Mouse (Mus musculus): ENCODE measurements around the gene Alg9.

Gene Alg9

DNA sequence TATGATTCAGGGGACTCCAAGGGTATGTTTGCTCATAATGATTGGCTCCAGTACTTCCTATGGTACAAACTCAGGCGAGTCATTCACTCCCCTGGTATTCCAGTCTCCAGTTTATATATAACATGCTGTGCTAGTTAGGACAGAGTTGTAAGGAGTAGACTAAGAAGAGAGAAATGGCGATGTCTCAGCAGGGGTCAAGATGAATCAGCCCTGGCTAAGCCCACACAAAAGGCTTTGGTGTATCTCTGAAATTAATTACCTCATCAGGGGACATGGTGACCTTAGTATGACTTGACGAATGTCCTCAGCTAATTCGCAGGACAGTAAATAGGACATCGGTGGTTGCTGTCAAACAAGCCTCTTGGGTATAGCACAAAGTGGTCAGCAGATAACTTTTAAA, 18.1 kb upstream of the Alg9 start:
- in situ Hi-C loops (cut with MboI, MseI): no loop called here

GRCm38 (mm10) chr9:50761520-50762243, 13.1 kb upstream of the Alg9 start:
- in situ Hi-C loops (cut with MboI, MseI): loop anchor here (10.0 kb wide), 1 partner anchor 1707 kb away; the partner anchor contains the start of gene Zw10

- in situ Hi-C loops (cut with MboI, MseI): loop anchor here (10.0 kb wide), 1 partner anchor 1709 kb away; the partner anchor contains the start of gene Zw10
These were observed 11.5 kb upstream of the Alg9 start for GRCm38 (mm10) chr9:50763331-50763730.

- in situ Hi-C loops (cut with MboI, MseI): loop anchor here (5.0 to 10.0 kb wide), 2 partner anchors 70 to 1713 kb away; partner anchors contain the start of gene Zw10
These were observed 7.2 kb upstream of the Alg9 start for GRCm38 (mm10) chr9:50767531-50768106.

DNA sequence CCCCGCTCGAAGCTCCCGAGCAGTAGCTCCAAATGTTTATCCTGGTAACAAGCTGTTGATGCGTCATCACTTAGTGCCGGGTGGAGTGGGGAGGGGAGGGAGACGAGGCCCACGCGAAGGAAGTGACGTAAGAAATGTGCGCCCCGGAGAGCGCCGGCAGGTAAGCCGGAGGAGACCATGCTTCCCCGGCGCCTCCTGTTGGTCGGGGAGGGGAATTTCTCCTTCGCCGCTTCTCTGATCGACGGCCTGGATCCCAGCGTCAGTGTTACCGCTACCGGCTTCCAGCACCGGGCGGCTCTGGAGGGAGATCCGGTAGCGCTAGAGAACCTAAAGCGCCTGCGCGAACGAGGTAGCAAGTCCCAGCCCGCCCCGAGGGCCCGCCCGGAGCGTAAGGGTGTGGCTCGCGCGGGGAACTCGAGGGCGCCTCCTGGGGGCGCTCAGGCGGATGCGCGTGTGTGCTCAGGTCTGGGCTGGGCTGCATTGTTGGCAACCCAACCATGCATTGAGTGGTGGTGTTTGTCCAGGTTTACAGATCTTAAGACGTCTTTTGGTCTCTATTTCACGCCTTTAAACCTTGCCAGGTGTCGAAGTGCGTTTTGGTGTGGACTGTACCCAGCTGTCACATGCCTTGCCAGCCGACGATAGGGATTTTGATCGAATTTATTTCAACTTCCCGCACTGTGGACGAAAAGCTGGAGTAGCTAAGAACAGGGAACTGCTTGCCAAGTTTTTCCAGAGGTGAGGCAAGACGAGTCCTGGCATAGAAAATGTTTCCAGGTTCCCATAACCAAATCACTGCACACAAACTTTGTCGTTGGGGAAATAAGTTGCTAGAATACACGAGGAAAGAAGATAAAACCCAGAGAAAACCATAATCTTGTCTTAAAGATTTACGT, 6.5 kb upstream of the Alg9 start, which contains the start of gene Fdxacb1:
Gene Fdxacb1, plus strand, starts transcription at position 130 of the 896 bp plus-strand sequence.
- in situ Hi-C loops (cut with MboI, MseI): loop anchor here (5.0 to 10.0 kb wide), 2 partner anchors 71 to 1714 kb away; partner anchors contain the start of gene Zw10

- in situ Hi-C loops (cut with MboI, MseI): no loop called here
These were observed 4.8 kb upstream of the Alg9 start for GRCm38 (mm10) chr9:50770011-50770410.

DNA sequence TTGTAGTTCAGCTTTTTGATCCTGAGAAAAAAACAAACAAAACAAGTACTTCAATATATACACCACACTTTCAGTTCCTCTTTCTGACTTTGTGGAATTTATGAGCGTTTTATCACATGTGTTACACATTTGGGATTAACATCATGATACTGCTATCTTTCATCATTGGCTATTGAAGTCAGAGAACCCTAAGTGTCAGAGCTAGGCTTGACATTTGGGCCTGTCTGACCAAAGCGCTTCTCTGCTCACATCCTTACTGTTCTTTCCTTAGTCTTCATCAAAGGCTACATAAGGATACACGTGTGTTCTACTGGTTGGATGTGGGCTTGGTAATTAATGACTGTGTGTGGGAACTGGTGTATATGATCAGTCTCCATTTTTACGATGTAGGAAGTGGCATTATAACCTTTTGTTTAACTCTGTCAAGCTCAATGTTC, 775 bp upstream of the Alg9 start:
- in situ Hi-C loops (cut with MboI, MseI): no loop called here

GRCm38 (mm10) chr9:50775662-50776126, 875 bp downstream of the Alg9 start:
- in situ Hi-C loops (cut with MboI, MseI): no loop called here

DNA sequence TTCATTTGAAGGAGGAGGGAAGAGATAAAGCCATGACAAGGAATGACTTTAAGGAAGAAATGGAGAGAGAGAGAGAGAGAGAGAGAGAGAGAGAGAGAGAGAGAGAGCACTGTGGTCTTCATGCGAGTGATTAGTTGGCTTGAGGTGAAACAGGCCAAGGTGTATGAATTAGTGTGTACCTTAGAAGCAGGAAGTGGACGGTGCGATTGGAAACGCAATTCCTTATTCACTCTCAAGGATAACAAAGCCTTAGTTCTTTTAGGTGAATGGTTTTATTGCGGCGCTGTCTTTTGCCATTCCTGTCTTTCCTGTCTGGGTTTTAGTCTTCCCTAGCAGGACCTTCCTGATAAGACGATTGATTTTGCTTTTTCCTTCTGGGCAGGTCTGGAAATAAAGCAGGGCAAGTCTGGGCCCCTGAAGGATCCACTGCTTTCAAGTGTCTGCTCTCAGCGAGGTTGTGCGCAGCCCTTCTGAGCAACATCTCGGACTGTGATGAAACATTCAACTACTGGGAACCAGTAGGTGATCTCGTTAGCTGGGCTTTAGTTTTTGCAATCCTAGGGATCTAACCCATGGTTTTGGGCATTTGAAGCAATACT, 1.4 kb downstream of the Alg9 start:
- in situ Hi-C loops (cut with MboI, MseI): no loop called here

DNA sequence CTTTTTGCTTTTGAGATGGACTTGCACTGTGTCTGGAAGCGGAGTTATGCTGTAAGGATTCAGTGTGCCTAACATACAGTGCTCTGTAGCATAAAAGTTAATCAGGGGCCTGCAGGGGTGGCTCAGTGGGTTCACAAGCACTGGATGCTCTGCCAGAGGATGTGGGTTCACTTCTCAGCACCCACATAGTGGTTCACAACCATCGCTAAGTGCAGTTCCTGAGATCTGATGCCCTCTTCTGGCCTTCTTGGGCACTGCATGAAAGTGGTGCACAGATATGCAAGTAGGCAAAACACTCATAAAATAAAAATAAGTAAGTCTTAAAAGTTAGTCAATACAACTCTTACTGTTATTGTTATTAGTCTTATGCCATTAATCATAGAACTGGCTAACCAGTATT, 7.3 kb downstream of the Alg9 start:
- in situ Hi-C loops (cut with MboI, MseI): loop anchor here (10.0 kb wide), 1 partner anchor 213 kb away; no protein-coding TSS in a partner anchor

GRCm38 (mm10) chr9:50795266-50795665, 20.4 kb downstream of the Alg9 start:
- in situ Hi-C loops (cut with MboI, MseI): no loop called here

GRCm38 (mm10) chr9:50796776-50797175, 22.0 kb downstream of the Alg9 start:
- in situ Hi-C loops (cut with MboI, MseI): no loop called here

GRCm38 (mm10) chr9:50797641-50798040, 22.8 kb downstream of the Alg9 start:
- in situ Hi-C loops (cut with MboI, MseI): no loop called here

DNA sequence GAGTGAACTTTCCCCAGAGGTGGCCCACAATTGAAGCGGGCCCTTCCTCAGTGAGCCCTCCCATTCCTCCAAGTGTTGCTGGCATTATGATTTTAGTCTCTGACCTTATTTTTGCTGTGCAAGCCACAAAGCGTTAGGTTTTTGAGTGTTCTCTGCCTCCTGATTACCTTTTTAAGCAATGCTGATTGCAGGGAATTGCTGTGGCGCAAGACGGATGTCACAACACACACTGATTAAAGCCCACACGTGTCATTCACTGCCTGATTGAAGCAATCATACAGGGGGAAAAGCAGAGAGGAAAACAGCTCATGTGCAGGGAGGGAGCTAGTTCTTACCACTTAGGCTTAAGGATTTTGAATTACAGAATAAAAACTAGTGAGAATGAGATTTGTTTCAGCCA, 23.5 kb downstream of the Alg9 start:
- in situ Hi-C loops (cut with MboI, MseI): no loop called here

- in situ Hi-C loops (cut with MboI, MseI): no loop called here
These were observed 26.2 kb downstream of the Alg9 start for GRCm38 (mm10) chr9:50800985-50801384.

DNA sequence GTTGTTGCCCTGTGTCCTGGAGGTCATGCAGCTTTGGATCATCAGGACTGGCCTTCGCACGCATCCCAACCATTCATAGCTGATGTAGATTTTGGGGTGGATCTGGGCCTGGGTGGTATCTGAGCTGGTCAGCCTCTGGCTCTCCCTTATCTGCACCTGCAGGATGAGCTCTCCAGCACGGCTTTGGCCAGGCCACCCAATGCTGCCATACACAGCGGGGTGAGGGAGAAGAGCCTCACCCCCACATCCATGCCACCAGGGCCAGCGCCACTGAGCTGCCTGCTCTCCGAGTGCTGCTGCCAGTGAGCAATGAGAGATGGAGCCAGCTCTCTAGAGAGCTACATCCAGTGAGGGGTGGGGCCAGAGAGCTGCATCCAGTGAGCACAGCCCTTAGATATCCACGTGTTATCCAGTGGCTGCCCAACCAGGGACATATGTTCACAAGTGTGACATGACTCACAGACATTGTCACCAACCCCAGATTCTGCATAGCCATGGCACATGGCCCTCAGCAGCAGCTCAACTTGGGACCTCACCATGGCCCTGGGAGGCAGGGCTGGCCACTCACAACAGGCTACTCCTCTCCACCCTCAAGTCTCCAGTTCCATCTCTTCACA, 28.3 kb downstream of the Alg9 start:
- in situ Hi-C loops (cut with MboI, MseI): no loop called here

DNA sequence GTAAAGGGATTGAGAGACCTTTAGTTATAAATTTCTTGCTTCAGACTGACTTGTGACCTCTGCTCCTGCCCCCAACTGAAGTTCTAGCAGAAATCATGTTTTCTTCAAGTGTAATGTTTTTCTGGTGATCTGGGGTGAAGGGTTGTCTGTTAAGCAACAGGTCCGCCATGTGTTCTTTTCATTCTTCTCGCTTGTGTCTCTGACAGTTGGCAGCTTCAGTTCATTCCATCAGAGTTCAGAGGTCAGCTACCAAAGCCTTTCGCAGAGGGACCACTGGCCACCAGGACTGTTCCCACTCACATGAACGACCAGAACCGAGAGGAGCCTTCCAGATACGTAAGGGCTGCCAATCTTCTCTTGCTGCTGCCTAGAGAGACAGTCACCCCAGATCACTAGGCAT, 33.7 kb downstream of the Alg9 start:
- in situ Hi-C loops (cut with MboI, MseI): no loop called here

DNA sequence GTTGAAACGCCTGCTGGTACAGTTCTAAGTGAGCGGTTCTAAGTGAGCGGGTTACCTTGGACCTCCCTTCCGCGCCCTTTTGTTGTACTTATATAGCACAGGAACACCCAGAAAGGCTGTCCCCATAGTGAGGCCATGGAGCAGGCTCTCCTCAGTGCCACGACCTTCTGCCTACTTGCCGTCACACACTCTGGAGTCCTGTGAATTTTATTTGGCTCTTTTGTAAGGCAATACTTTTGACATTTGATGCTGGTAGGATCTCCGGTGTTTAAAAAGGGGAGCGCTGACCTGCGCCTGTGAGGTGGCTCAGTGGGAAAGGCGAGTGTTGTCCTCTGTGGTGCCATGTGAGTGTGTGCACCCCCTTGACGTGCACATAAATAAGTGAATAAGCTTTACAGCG, 34.3 kb downstream of the Alg9 start:
- in situ Hi-C loops (cut with MboI, MseI): no loop called here

- in situ Hi-C loops (cut with MboI, MseI): loop anchor here (5.0 kb wide), 1 partner anchor 41 kb away; no protein-coding TSS in a partner anchor
These were observed 36.4 kb downstream of the Alg9 start for GRCm38 (mm10) chr9:50811187-50811586.

- in situ Hi-C loops (cut with MboI, MseI): loop anchor here (5.0 kb wide), 1 partner anchor 41 kb away; no protein-coding TSS in a partner anchor
These were observed 36.9 kb downstream of the Alg9 start for GRCm38 (mm10) chr9:50811746-50812145.

DNA sequence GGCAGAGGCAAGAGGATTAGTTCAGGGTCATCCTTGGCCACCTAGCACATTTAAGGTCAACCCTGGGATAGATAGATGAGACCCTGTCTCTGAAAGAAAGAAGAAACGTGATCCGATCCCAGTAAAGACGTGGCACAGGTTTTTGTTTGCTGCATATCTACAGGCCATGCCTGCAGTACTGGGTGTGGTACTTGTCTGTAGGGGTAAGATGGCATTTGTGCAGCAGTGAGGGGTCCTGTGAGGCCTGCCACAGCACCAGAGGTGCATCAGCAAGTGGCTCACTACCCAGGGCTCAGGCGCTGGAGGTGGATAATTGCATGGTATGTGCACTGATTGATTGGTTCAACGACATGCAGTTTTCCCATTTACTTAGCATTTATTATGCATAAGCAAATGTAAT, 39.0 kb downstream of the Alg9 start:
- in situ Hi-C loops (cut with MboI, MseI): loop anchor here (5.0 kb wide), 1 partner anchor 39 kb away; no protein-coding TSS in a partner anchor

Measured in regulatory T cell (primary cell).